Mouse (Mus musculus): ENCODE data around the gene Lpin2. TPM values are rescaled to one million over a fixed set of nuclear protein-coding genes. Genes with fewer than 3 reads are reported as not detected.

Gene Lpin2
- total RNA-seq, 2 experiments from 2014 or later, result 2.6 to 3.5 TPM

GRCm38 (mm10) chr17:71224521-71224920, 42.2 kb downstream of the Lpin2 start:
- no peak for DNase-seq
- intact Hi-C loops (cut with DNase I), result no loop called here

- DNase-seq, result no peak
Observed at GRCm38 (mm10) chr17:71225091-71225490, 42.7 kb downstream of the Lpin2 start.

GRCm38 (mm10) chr17:71227128-71227895, 45.0 kb downstream of the Lpin2 start:
- DNase-seq, result no peak
- intact Hi-C loops (cut with DNase I), result no loop called here

More at GRCm38 (mm10) chr17:71225091-71225490, 42.7 kb downstream of the Lpin2 start:
- intact Hi-C loops (cut with DNase I), result no loop called here

GRCm38 (mm10) chr17:71228651-71229050, 46.3 kb downstream of the Lpin2 start:
- intact Hi-C loops (cut with DNase I), result no loop called here
- no peak for DNase-seq

- DNase-seq, result no peak
- intact Hi-C loops (cut with DNase I), result no loop called here
Observed at GRCm38 (mm10) chr17:71230108-71230709, 47.8 kb downstream of the Lpin2 start.

GRCm38 (mm10) chr17:71231998-71232397, 49.6 kb downstream of the Lpin2 start:
- intact Hi-C loops (cut with DNase I), result no loop called here
- DNase-seq, result no peak

- no peak for DNase-seq
- intact Hi-C loops (cut with DNase I), result no loop called here
Observed at GRCm38 (mm10) chr17:71233210-71233609, 50.9 kb downstream of the Lpin2 start.

GRCm38 (mm10) chr17:71234041-71234594, 51.8 kb downstream of the Lpin2 start:
- intact Hi-C loops (cut with DNase I), result no loop called here
- no peak for DNase-seq

GRCm38 (mm10) chr17:71235229-71235958, 53.0 kb downstream of the Lpin2 start:
- intact Hi-C loops (cut with DNase I), result no loop called here
- DNase-seq, result no peak

- no peak for DNase-seq
- intact Hi-C loops (cut with DNase I), result no loop called here
Observed at GRCm38 (mm10) chr17:71238494-71238893, 56.1 kb downstream of the Lpin2 start.

- intact Hi-C loops (cut with DNase I), result no loop called here
- DNase-seq, result no peak
Observed at GRCm38 (mm10) chr17:71240811-71241210, 58.5 kb downstream of the Lpin2 start.

GRCm38 (mm10) chr17:71242666-71243065, 60.3 kb downstream of the Lpin2 start:
- intact Hi-C loops (cut with DNase I), result no loop called here
- DNase-seq, result no peak

GRCm38 (mm10) chr17:71245133-71245532, 62.8 kb downstream of the Lpin2 start:
- intact Hi-C loops (cut with DNase I), result no loop called here
- DNase-seq, result no peak

GRCm38 (mm10) chr17:71246022-71246421, 63.7 kb downstream of the Lpin2 start:
- intact Hi-C loops (cut with DNase I), result no loop called here
- no peak for DNase-seq

- intact Hi-C loops (cut with DNase I), result no loop called here
- no peak for DNase-seq
Observed at GRCm38 (mm10) chr17:71248963-71249362, 66.6 kb downstream of the Lpin2 start.

- no peak for DNase-seq
- intact Hi-C loops (cut with DNase I), result no loop called here
Observed at GRCm38 (mm10) chr17:71250046-71250445, 67.7 kb downstream of the Lpin2 start.

GRCm38 (mm10) chr17:71250819-71251600, 68.7 kb downstream of the Lpin2 start:
- DNase-seq, result no peak
- intact Hi-C loops (cut with DNase I), result no loop called here

GRCm38 (mm10) chr17:71251601-71252001, 69.2 kb downstream of the Lpin2 start:
- intact Hi-C loops (cut with DNase I), result no loop called here

GRCm38 (mm10) chr17:71252101-71252500, 69.7 kb downstream of the Lpin2 start:
- no peak for DNase-seq
- intact Hi-C loops (cut with DNase I), result no loop called here

More at GRCm38 (mm10) chr17:71251601-71252001, 69.2 kb downstream of the Lpin2 start:
- no peak for DNase-seq

- intact Hi-C loops (cut with DNase I), result loop anchor here (1.0 kb wide), 1 partner anchor 58 kb away; the partner anchor contains the start of gene Emilin2
- no peak for DNase-seq
Observed at GRCm38 (mm10) chr17:71253391-71253790, 71.0 kb downstream of the Lpin2 start.

Data from gastrocnemius, postnatal 36 days (tissue).